Mouse (Mus musculus): ENCODE measurements around the gene Gm10377. TPM values are rescaled to one million over a fixed set of nuclear protein-coding genes. Genes with fewer than 3 reads are reported as not detected.
"Not testable (repeated sequence)": the region's sequence is repeated elsewhere in the genome, so short reads cannot be mapped to it uniquely, and the experiment has no call there.

The Gm10377 gene
- polyA plus RNA-seq (2012; rRNA removed) (not detected in 2 replicates), polyA plus RNA-seq (2014; fragmentation: Nextera tagmentation; extraction: Ambion mirVana) (not detected in 2 replicates)

- not testable (repeated sequence) for H3K36me3 ChIP-seq (ENCODE audit: control insufficient read depth, insufficient read depth, low read length); H3K4me2 ChIP-seq (replicated peaks; ENCODE audit: low read depth, low read length, severe bottlenecking); H3K27ac ChIP-seq (replicated peaks; ENCODE audit: low read depth, low read length); H3K27me3 ChIP-seq (ENCODE audit: control insufficient read depth, insufficient read depth, low read length); H3K4me1 ChIP-seq (ENCODE audit: control insufficient read depth, insufficient read depth, low read length); H3K9ac ChIP-seq (ENCODE audit: low read depth, low read length, severe bottlenecking); H3K4me3 ChIP-seq (replicated peaks; ENCODE audit: low read length); DNase-seq (ENCODE audit: low spot score); H3K9me3 ChIP-seq (ENCODE audit: control insufficient read depth, low read length); ATAC-seq (ENCODE audit: low FRiP score, low read depth)
Observed at GRCm38 (mm10) chr14:42797887-42798286, at the start of gene Gm10377. Gene Gm10377, minus strand, starts transcription at chr14:42797987.

DNA sequence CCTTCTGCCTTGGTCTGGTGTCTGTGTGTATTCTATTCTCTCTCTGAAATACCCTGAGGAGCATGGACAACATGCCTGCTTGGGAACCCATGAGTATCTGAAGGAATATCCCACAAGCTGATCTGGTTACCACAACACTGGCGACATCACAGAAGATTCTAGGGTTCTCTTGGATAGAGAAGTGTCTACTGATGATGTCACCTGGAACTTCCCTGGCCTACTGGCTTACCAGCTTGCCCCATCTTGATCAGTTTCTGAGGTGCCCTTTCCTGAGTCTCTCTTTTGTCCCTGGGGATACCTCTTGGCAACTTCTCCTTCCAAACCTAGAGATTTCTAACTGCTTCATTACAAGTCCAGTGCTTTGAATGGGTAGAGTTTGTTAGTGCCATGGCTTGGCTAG, 29.1 kb downstream of the Gm10377 start, which contains the start of gene Gm3015:
TSS of gene Gm3015 (minus strand) at position 101 of the 400 bp plus-strand sequence.
- not testable (repeated sequence) for H3K4me2 ChIP-seq (replicated peaks; ENCODE audit: low read depth, low read length, severe bottlenecking); H3K4me3 ChIP-seq (replicated peaks; ENCODE audit: low read length); ATAC-seq (ENCODE audit: low FRiP score, low read depth); H3K27ac ChIP-seq (replicated peaks; ENCODE audit: low read depth, low read length); H3K9ac ChIP-seq (ENCODE audit: low read depth, low read length, severe bottlenecking); H3K36me3 ChIP-seq (ENCODE audit: control insufficient read depth, insufficient read depth, low read length); H3K4me1 ChIP-seq (ENCODE audit: control insufficient read depth, insufficient read depth, low read length); H3K9me3 ChIP-seq (ENCODE audit: control insufficient read depth, low read length); DNase-seq (ENCODE audit: low spot score); H3K27me3 ChIP-seq (ENCODE audit: control insufficient read depth, insufficient read depth, low read length)
- 80% methylated on average over 1 of the region's 1 CpGs for WGBS

Other genes with a start within 250 kb of the Gm10377 start
- gene Gm17124, start 198.1 kb downstream of the Gm10377 start, polyA plus RNA-seq (2012; rRNA removed), result not detected in 2 replicates
- gene Gm17124, start 198.1 kb downstream of the Gm10377 start, polyA plus RNA-seq (2014; fragmentation: Nextera tagmentation; extraction: Ambion mirVana), result not detected in 2 replicates
- gene Gm3633, start 156.1 kb downstream of the Gm10377 start, polyA plus RNA-seq (2012; rRNA removed), result not detected in 2 replicates
- gene Gm3633, start 156.1 kb downstream of the Gm10377 start, polyA plus RNA-seq (2014; fragmentation: Nextera tagmentation; extraction: Ambion mirVana), result not detected in 2 replicates
- not detected in 2 replicates for gene Gm10378, start 142.0 kb downstream of the Gm10377 start, polyA plus RNA-seq (2012; rRNA removed)
- not detected in 2 replicates for gene Gm10378, start 142.0 kb downstream of the Gm10377 start, polyA plus RNA-seq (2014; fragmentation: Nextera tagmentation; extraction: Ambion mirVana)
- gene Gm3015, start 29.2 kb downstream of the Gm10377 start, polyA plus RNA-seq (2012; rRNA removed), result not detected in 2 replicates
- gene Gm3015, start 29.2 kb downstream of the Gm10377 start, polyA plus RNA-seq (2014; fragmentation: Nextera tagmentation; extraction: Ambion mirVana), result not detected in 2 replicates
- gene Gm21977, start 55.5 kb upstream of the Gm10377 start, polyA plus RNA-seq (2012; rRNA removed), result not detected in 2 replicates
- gene Gm21977, start 55.5 kb upstream of the Gm10377 start, polyA plus RNA-seq (2014; fragmentation: Nextera tagmentation; extraction: Ambion mirVana), result not detected in 2 replicates
- not detected in 2 replicates for gene Gm8082, start 195.6 kb upstream of the Gm10377 start, polyA plus RNA-seq (2012; rRNA removed)
- not detected in 2 replicates for gene Gm8082, start 195.6 kb upstream of the Gm10377 start, polyA plus RNA-seq (2014; fragmentation: Nextera tagmentation; extraction: Ambion mirVana)
- gene Gm10376, start 217.6 kb upstream of the Gm10377 start, polyA plus RNA-seq (2012; rRNA removed), result not detected in 2 replicates
- not detected in 2 replicates for gene Gm10376, start 217.6 kb upstream of the Gm10377 start, polyA plus RNA-seq (2014; fragmentation: Nextera tagmentation; extraction: Ambion mirVana)

All from limb, embryonic 14.5 days (tissue).